ENCODE assay signal across 31 mouse cellular contexts in the genomic region with DNA sequence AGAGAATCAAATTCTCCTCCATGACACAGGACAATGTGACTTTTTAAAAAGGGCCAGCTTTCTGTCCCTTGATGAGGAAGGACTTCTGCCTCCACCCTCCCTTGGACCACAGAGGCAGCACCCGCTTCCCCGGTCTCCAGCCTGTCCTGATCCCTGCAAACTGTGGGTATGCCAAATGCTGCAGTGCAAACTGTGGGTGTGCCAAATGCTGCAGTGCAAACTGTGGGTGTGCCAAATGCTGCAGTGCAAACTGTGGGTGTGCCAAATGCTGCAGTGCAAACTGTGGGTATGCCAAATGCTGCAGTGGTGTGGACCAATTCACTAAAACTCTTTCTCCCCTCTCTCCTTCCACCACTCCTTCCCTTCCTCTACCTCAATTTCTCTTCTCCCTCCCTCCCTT.
"Had no signal": no experiment of that assay in that cellular context is flagged by ENCODE, and none has a peak within 500 bp of the region (broad histone marks: within the 10 kb centered on the region; RNA-seq: fewer than 3 reads in every experiment).

No protein-coding gene starts in this region.

- H3K9ac ChIP-seq: limb, embryonic 12.5 days; limb, embryonic 13.5 days; limb, embryonic 15.5 days; liver, embryonic 12.5 days; liver, embryonic 13.5 days; liver, embryonic 14.5 days; liver, embryonic 15.5 days; liver, postnatal 0 days; lung, embryonic 14.5 days; lung, embryonic 15.5 days; midbrain, embryonic 12.5 days; midbrain, embryonic 13.5 days; midbrain, embryonic 15.5 days; neural tube, embryonic 12.5 days; neural tube, embryonic 13.5 days had no signal

- DNase-seq: liver; liver, embryonic 13.5 days; liver, postnatal 0 days; lung, adult 18-20 months; lung, adult 2 months; lung, embryonic 14.5 days; lung, postnatal 10 days; lung, postnatal 14 days; lung, postnatal 36 days; lung, postnatal 4 days; midbrain, embryonic 14.5 days had no signal

- H3K36me3 ChIP-seq: limb, embryonic 10.5 days; limb, embryonic 12.5 days; limb, embryonic 13.5 days; limb, embryonic 15.5 days; liver, embryonic 12.5 days; liver, embryonic 13.5 days; liver, embryonic 15.5 days; lung, embryonic 15.5 days; midbrain, embryonic 10.5 days; midbrain, embryonic 12.5 days; midbrain, embryonic 13.5 days; midbrain, embryonic 15.5 days; neural tube, embryonic 12.5 days; neural tube, embryonic 13.5 days had no signal

- H3K27me3 ChIP-seq: limb, embryonic 12.5 days; limb, embryonic 13.5 days; limb, embryonic 15.5 days; liver, embryonic 12.5 days; liver, embryonic 13.5 days; liver, embryonic 15.5 days; lung, embryonic 15.5 days; midbrain, embryonic 12.5 days; midbrain, embryonic 13.5 days; midbrain, embryonic 15.5 days; neural tube, embryonic 12.5 days; neural tube, embryonic 13.5 days had no signal

- ATAC-seq: liver, embryonic 12.5 days; liver, postnatal 0 days; midbrain, embryonic 13.5 days; midbrain, embryonic 15.5 days; midbrain, embryonic 16.5 days had no signal

- H3K4me3 ChIP-seq: limb, embryonic 10.5 days; limb, embryonic 12.5 days; limb, embryonic 13.5 days; limb, embryonic 15.5 days; liver, embryonic 12.5 days; liver, embryonic 13.5 days; liver, embryonic 15.5 days; lung, embryonic 15.5 days; megakaryocyte, embryonic 14.5 days; midbrain, embryonic 10.5 days; midbrain, embryonic 12.5 days; midbrain, embryonic 13.5 days; midbrain, embryonic 15.5 days; myocyte; neural tube, embryonic 12.5 days; neural tube, embryonic 13.5 days had no signal

- H3K27ac ChIP-seq: limb, embryonic 10.5 days; limb, embryonic 12.5 days; limb, embryonic 13.5 days; limb, embryonic 15.5 days; liver, embryonic 12.5 days; liver, embryonic 13.5 days; liver, embryonic 14.5 days; liver, embryonic 15.5 days; lung, embryonic 15.5 days; macrophage; midbrain, embryonic 10.5 days; midbrain, embryonic 12.5 days; midbrain, embryonic 13.5 days; midbrain, embryonic 15.5 days; neural tube, embryonic 12.5 days; neural tube, embryonic 13.5 days had no signal

- H3K9me3 ChIP-seq: limb, embryonic 10.5 days; limb, embryonic 12.5 days; limb, embryonic 13.5 days; limb, embryonic 15.5 days; liver, embryonic 12.5 days; liver, embryonic 13.5 days; liver, embryonic 15.5 days; lung, embryonic 15.5 days; megakaryocyte, embryonic 14.5 days; midbrain, embryonic 10.5 days; midbrain, embryonic 12.5 days; midbrain, embryonic 13.5 days; midbrain, embryonic 15.5 days; neural tube, embryonic 12.5 days; neural tube, embryonic 13.5 days had no signal

- H3K4me1 ChIP-seq: limb, embryonic 10.5 days; limb, embryonic 12.5 days; limb, embryonic 13.5 days; limb, embryonic 15.5 days; liver, embryonic 12.5 days; liver, embryonic 13.5 days; liver, embryonic 15.5 days; lung, embryonic 15.5 days; megakaryocyte, embryonic 14.5 days; midbrain, embryonic 10.5 days; midbrain, embryonic 12.5 days; midbrain, embryonic 13.5 days; midbrain, embryonic 15.5 days; neural tube, embryonic 12.5 days; neural tube, embryonic 13.5 days had no signal

- H3K4me2 ChIP-seq: limb, embryonic 12.5 days; limb, embryonic 13.5 days; limb, embryonic 15.5 days; liver, embryonic 11.5 days; liver, embryonic 12.5 days; liver, embryonic 13.5 days; liver, embryonic 15.5 days; lung, embryonic 14.5 days; lung, embryonic 15.5 days; midbrain, embryonic 11.5 days; midbrain, embryonic 12.5 days; midbrain, embryonic 13.5 days; midbrain, embryonic 15.5 days; neural tube, embryonic 12.5 days; neural tube, embryonic 13.5 days had no signal
